Mouse (Mus musculus): ENCODE data around the gene Ercc8.

Ercc8 gene

GRCm38 (mm10) chr13:108157156-108157555, 1.4 kb upstream of the Ercc8 start:
- DNase-seq (ENCODE audit: low spot score in 2 of 2): no peak

GRCm38 (mm10) chr13:108157732-108158464, 633 bp upstream of the Ercc8 start:
- DNase-seq (ENCODE audit: low spot score in 2 of 2): no peak

- DNase-seq (ENCODE audit: low spot score in 2 of 2): no peak
Measured at GRCm38 (mm10) chr13:108159241-108159575, 677 bp downstream of the Ercc8 start.

GRCm38 (mm10) chr13:108159963-108160362, 1.4 kb downstream of the Ercc8 start:
- no peak for DNase-seq (ENCODE audit: low spot score in 2 of 2)

GRCm38 (mm10) chr13:108163912-108164311, 5.4 kb downstream of the Ercc8 start:
- DNase-seq (ENCODE audit: low spot score in 2 of 2): no peak

DNA sequence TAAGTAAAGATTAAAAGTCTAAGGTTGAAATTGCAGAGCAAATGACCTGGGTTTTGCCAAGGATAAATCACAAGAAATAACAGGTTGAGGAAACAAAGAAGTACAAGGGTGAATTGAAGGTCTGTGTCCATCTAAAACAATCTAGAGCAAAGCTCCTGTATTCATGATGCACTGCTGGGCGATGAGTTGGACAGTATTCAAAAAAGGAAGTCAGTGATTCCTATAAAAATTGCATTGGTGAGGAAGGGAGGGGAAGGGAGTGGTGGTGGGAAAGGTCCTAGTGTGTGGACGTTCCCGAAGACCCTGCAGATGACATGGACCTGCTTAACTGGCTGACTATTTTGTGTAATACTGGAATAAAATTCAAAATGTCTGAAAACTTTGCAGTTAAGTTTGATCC, 6.1 kb downstream of the Ercc8 start:
- no peak for DNase-seq (ENCODE audit: low spot score in 2 of 2)

GRCm38 (mm10) chr13:108170002-108170401, 11.5 kb downstream of the Ercc8 start:
- DNase-seq (ENCODE audit: low spot score in 2 of 2): no peak

DNA sequence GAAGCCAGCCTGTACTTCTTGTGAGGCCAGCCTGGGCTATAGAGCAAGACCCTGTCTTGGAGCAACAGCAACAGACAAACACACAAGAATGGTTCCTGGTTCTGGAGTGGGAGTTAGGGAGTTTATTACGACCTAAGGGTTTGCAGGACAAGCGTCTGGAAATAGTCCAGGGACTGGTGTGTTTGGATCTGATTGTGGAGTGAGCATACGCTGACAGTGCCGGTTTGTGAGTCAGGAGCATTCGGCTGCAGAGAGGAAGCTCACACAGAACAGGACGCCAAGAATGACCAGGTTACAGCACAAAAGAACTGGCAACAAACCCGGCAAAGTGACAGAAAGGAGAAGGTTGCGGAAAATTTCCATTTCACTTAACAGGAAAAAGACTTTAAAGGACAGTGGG, 12.0 kb downstream of the Ercc8 start:
- no peak for DNase-seq (ENCODE audit: low spot score in 2 of 2)

DNA sequence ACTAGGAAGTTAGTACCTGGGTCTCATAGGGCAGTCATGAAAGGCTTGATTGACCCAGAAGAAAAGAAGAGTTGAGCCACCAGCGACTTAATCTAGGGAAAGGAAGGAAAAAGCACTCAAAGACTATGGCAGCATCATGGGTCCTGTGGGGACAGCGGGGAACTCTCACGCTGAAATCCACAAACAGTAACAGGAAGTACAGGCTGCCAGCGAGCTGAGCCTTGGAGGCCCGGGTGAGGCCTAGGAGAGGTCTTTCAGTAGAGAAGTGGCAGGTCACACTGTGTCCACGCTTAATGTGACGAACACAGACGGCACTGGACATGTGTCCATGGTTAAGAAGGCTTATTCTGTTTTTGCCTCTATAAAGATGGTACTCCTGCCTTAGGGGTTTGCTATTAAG, 21.1 kb downstream of the Ercc8 start:
- DNase-seq (ENCODE audit: low spot score in 2 of 2): no peak

DNA sequence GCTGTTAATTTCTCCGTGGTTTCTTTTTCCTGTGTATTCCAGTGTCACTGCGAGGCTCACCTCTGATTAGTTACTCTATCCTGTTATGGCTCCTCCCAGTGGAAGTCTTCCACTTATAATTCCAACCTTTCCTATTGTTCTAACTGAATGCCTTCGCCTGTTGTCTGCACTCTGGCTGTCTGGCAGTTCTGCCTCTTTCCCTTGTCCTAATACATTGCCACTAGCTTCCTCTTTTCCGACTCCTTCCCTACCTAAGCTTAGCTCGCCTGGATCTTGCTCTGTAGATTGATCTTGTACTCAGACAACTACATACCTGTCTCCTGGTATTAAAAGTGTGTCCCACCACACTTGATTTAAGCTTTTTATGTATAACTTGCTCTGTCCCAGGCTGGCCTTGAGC, 22.3 kb downstream of the Ercc8 start:
- no peak for DNase-seq (ENCODE audit: low spot score in 2 of 2)

DNA sequence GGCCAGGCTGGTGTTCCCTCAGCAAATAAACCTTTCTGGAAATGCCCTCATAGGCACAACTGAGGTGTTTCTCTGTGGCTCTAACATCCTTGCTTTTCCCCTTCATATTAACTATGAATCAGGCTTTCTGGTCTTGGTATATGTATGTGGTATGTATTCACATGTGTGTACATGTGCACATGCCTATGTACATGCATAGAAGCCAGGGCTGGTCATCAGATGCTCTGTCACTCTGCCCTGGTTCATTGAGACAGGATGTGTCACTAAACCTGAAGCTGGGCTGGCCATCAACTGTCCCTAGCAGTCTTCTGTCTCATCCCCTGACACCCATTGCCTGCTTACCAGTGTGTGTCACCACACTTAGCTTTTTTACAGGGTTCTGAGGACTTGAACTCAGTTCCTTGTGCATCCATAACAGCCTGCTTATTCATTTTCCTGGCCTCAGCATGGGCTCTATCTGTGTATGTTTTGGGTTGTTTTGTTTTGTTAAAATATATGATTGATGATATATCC, 26.3 kb downstream of the Ercc8 start:
- no peak for DNase-seq (ENCODE audit: low spot score in 2 of 2)

GRCm38 (mm10) chr13:108185530-108185929, 27.0 kb downstream of the Ercc8 start:
- no peak for DNase-seq (ENCODE audit: low spot score in 2 of 2)

DNA sequence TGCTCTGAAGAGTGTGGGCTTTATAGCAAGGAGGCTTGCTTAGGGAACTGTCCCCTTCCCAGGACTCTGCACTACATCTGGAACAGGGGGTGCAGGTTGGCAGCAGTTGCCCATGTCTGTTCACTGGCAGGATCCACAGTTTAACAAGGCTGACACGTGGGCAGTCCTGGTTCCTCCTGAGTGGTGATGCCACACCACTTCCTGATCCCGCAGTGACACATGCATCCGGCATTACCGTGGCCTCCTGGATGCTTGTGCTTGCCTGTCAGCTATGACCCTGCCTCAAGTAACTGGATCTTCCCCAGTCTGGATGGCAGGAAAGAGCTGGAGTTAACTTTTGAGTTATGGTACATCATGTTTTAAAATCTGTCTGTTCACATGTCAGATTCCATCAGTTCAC, 29.5 kb downstream of the Ercc8 start:
- DNase-seq (ENCODE audit: low spot score in 2 of 2): no peak

DNA sequence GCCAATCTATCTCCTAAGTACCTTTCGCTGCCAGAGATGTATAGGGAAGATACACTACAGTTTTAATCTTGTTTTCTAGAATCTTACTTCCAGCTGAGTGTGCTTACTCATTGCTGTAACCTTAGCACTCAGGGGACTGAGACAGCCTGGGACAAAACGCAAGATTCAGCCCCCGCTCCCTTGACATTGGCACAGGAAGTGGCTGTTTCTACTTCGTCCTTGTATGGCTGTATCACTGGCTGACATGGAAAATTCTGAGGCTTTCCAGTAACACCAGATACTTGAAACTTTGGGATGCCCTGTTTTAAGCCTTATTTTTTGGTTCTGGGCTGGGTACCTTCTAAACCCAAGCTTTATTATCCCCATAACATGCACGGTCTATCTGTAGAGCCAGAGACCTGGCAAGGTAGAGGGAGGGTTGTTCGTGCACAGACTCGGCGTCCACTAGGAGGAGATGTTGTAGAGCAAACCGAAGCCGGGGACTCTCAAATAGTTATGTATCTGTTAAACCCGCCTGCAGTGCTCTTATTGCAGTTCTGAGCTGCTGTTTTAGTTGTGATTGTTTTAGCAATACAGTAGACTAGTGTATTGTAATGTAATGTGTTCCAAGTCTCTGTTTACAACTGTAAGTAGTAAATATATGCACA, 32.7 kb downstream of the Ercc8 start:
- DNase-seq (ENCODE audit: low spot score in 2 of 2): peak in 1 of 2 experiments; percentile 69

DNA sequence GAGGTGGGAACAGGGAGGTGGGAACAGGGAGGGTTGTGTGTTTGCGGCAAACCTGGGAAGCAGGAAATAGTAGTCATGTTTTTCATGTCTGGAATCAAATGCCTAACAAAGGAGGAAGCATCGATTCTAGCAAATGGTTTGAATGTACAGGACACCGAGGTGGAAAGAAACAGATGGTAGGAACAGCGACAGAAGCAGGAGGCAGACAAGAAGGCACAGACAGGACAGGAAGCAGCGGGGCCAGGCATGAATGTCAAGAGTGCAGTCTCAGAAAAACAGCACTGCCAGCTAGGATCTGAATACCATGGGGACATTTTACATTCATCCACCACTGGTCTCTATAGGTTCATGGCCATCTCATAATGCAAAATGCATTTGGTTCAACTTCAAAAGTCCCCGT, 36.9 kb downstream of the Ercc8 start:
- no peak for DNase-seq (ENCODE audit: low spot score in 2 of 2)

DNA sequence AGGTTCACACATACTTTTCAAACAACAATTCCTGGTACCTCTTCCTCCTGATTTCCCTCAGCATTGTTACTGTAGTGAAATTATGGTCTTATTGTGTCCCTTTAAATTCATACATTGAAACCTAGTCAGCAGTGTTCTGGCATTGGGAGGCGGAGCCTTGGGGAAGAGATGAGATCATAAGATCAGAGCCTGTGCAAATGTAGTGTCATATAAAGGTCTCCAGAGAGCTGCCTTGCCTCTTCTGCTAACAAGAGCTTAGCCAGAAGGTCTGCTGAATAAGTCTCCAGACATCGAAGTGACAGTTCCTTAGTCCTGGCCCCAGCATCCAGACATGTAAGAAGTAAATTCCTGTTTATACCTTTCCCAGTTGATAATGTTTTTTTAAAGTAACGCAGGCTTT, 46.3 kb downstream of the Ercc8 start:
- DNase-seq (ENCODE audit: low spot score in 2 of 2): no peak

GRCm38 (mm10) chr13:108207447-108207846, 48.9 kb downstream of the Ercc8 start:
- no peak for DNase-seq (ENCODE audit: low spot score in 2 of 2)

DNA sequence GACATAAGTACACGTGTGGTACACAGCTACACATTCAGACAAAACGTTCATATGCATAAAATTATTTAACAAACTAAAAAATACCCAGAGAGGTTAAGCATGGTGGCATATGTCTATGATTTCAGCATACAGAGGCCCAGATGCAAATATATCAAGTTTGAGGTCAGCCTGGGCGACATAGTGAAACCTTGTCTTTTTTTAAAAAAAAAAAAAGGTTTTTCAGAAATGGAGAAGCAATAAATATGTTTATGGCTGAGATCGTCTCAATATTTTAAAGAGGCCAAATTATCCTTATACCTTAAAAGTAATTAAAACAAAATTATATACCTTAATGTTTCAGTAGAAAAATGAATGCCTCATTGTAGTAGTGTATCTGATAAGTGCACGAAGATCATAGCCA, 49.6 kb downstream of the Ercc8 start:
- DNase-seq (ENCODE audit: low spot score in 2 of 2): no peak

GRCm38 (mm10) chr13:108210960-108211359, 52.4 kb downstream of the Ercc8 start:
- no peak for DNase-seq (ENCODE audit: low spot score in 2 of 2)

- DNase-seq (ENCODE audit: low spot score in 2 of 2): no peak
Measured at GRCm38 (mm10) chr13:108212397-108213018, 54.0 kb downstream of the Ercc8 start.

DNA sequence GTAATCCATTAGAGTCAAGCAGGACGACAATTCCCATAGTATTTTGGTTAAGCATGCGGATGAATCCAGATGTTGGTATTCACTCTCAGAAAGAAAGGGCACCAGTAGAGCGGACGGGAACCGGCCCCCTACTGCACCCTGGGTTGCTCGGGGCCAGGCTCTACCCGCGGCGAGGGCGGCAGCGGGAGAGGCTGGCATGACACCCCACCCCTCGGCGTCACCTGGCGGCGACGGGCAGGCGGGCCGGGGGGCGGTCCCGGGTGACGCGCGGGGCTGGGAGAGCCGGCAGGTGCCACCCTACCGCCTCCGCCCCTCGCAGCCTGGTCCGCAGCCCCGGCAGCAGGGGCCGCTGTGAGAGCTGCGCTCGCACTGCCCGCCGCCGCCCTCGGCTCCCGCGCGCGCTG, 55.6 kb downstream of the Ercc8 start, which contains the start of gene Elovl7:
TSS of gene Elovl7 (plus strand) at position 324 of the 404 bp plus-strand sequence.
- peak; percentile 46 to 75 for DNase-seq (ENCODE audit: low spot score in 2 of 2)

DNA sequence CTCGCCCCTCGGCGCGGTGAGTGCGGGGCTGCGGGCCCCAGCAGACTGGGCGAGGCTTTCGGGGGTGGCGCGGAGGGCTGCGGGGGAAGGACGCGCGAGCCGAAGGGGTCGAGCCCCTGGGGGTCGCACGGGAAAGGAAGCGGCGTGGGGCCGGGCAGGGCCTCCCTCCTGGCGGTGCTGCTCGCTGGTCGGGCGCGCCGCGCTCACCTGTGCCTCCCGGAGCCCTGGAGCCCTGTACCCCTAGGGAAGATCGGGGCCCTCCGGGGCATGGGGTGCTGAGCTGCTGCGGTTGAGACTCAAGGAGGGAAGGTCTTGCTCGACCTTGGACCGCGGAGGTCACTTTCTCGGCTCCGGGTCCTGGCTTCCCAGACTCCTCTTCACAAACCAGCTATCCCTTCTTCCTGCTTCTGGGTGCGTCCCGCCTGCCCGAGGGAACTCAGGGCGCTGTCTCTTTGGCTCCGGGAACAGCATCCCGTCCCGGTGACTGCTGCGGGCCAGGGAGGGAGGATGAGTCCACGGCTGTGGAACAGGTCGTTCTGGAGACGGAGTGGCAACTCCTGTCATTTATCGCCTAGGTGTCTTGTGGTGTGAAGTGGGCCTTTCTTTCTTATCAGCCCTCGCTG, 56.1 kb downstream of the Ercc8 start:
- DNase-seq (ENCODE audit: low spot score in 2 of 2): peak in 1 of 2 experiments; percentile 21

Data from left cerebral cortex, adult 9 months (tissue).